Mouse (Mus musculus): ENCODE data around the gene Tmcc2.

The Tmcc2 gene

GRCm38 (mm10) chr1:132389886-132390585 lies 1.0 kb downstream of the Tmcc2 start:
- no peak for DNase-seq (ENCODE audit: low read depth, low spot score)

- DNase-seq (ENCODE audit: low read depth, low spot score), result no peak
These were observed 2.0 kb downstream of the Tmcc2 start for GRCm38 (mm10) chr1:132388813-132389803.

GRCm38 (mm10) chr1:132387943-132388342 lies 3.1 kb downstream of the Tmcc2 start:
- no peak for DNase-seq (ENCODE audit: low read depth, low spot score)

GRCm38 (mm10) chr1:132386266-132386665 lies 4.8 kb downstream of the Tmcc2 start:
- DNase-seq (ENCODE audit: low read depth, low spot score), result no peak

GRCm38 (mm10) chr1:132385711-132386110 lies 5.4 kb downstream of the Tmcc2 start:
- DNase-seq (ENCODE audit: low read depth, low spot score), result no peak

GRCm38 (mm10) chr1:132385266-132385665 lies 5.8 kb downstream of the Tmcc2 start:
- DNase-seq (ENCODE audit: low read depth, low spot score), result no peak

GRCm38 (mm10) chr1:132384001-132384554 lies 7.0 kb downstream of the Tmcc2 start:
- no peak for DNase-seq (ENCODE audit: low read depth, low spot score)

- no peak for DNase-seq (ENCODE audit: low read depth, low spot score)
These were observed 9.2 kb downstream of the Tmcc2 start for GRCm38 (mm10) chr1:132381929-132382328.

GRCm38 (mm10) chr1:132380550-132381100 lies 10.5 kb downstream of the Tmcc2 start:
- no peak for DNase-seq (ENCODE audit: low read depth, low spot score)

GRCm38 (mm10) chr1:132377811-132378210 lies 13.3 kb downstream of the Tmcc2 start:
- no peak for DNase-seq (ENCODE audit: low read depth, low spot score)

GRCm38 (mm10) chr1:132377055-132377365 lies 14.1 kb downstream of the Tmcc2 start:
- no peak for DNase-seq (ENCODE audit: low read depth, low spot score)

- DNase-seq (ENCODE audit: low read depth, low spot score), result no peak
These were observed 14.6 kb downstream of the Tmcc2 start for GRCm38 (mm10) chr1:132376211-132377054.

GRCm38 (mm10) chr1:132375256-132375655 lies 15.8 kb downstream of the Tmcc2 start:
- DNase-seq (ENCODE audit: low read depth, low spot score), result no peak

- DNase-seq (ENCODE audit: low read depth, low spot score), result no peak
These were observed 16.2 kb downstream of the Tmcc2 start for GRCm38 (mm10) chr1:132374873-132375244.

- DNase-seq (ENCODE audit: low read depth, low spot score), result no peak
These were observed 16.8 kb downstream of the Tmcc2 start for GRCm38 (mm10) chr1:132374140-132374872.

- no peak for DNase-seq (ENCODE audit: low read depth, low spot score)
These were observed 18.1 kb downstream of the Tmcc2 start for GRCm38 (mm10) chr1:132372896-132373534.

GRCm38 (mm10) chr1:132372354-132372753 lies 18.7 kb downstream of the Tmcc2 start:
- no peak for DNase-seq (ENCODE audit: low read depth, low spot score)

GRCm38 (mm10) chr1:132371298-132372081 lies 19.6 kb downstream of the Tmcc2 start:
- DNase-seq (ENCODE audit: low read depth, low spot score), result no peak

GRCm38 (mm10) chr1:132370681-132371173 lies 20.4 kb downstream of the Tmcc2 start:
- no peak for DNase-seq (ENCODE audit: low read depth, low spot score)

Measured in WW6 (cell line).